Mouse (Mus musculus): ENCODE results near the gene Nrxn3.

The Nrxn3 gene

DNA sequence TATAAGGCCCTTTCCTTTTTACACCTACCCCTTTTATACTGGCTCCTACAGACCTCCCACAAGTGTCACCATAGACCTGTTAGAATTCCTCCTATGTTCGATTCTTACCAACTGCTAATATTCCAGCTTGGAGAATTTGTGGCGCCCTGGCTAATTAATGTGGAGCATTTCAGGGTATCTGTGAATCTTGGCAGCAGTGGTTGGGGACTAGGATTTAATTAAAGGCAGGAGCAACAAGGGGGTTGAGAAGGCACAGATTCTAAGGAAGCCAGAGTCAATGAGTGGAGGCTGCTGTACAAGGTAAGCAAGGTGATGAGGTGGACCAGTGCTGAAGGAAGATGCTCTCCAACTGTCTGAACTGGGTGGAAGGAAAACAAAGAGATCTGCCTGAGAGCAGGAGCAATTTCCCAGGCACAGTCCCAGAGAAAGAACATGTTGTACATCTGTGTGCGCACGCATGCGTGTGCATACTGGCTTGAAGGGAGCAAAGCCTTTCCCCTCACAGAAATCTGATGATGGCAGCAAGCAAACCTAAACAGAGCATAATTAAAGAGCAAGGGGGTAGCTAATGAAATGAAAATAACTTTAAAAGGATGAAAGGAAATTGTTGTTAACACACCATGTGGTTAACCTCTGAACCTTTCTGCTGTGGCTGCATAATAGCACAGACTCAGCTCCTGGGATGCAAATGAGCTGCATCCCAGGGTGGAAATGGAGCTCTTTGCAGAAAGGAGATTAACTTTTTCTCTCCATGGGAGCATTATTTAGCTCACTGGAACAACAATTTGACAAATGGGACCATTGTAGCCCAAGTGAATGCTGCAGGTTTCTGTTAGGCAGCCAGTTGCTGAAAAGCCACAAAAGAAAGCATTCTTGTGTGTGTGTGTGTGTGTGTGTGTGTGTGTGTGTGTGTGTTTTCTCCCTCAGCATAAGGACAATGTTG is 1409.5 kb downstream of the Nrxn3 start:
- no peak for DNase-seq (ENCODE audit: low spot score)

DNA sequence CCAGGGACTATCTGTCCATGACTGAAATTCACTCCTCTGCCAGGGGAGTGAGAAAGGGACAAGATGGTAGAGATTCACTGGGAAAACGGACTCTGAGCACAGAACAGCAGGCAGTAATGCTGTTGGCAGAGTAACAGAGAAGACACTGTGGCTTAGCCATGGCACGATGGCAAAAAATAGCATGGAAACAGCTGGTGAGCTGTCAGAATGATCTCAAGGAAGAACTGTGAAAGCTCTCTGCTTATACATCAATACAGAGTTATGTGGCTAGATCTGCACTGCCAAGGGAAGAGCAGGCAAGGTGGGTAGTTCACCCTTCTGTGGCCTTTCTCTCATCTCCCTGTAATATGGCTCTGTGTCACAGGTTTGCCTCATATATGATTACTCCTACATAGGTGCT is 1419.3 kb downstream of the Nrxn3 start:
- DNase-seq (ENCODE audit: low spot score) = no peak

DNA sequence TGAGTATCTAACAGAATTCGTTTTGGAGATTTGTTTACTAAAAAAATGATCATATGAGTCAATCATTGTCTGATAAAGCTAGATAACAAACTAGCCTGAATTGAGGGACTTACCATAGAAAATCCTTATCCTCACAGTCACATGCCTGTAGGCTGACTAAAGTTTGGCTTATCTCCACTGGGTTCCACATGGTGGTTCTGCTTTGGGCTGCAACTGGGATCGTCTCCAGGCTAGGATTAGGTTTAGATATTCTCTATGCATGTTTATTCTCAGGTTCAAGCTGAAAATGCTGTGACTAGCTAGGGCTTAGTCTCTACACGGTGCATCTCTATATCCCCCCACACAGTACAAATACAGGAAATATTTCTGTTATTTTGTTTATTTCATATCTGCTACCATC is 1421.6 kb downstream of the Nrxn3 start:
- no peak for DNase-seq (ENCODE audit: low spot score)

DNA sequence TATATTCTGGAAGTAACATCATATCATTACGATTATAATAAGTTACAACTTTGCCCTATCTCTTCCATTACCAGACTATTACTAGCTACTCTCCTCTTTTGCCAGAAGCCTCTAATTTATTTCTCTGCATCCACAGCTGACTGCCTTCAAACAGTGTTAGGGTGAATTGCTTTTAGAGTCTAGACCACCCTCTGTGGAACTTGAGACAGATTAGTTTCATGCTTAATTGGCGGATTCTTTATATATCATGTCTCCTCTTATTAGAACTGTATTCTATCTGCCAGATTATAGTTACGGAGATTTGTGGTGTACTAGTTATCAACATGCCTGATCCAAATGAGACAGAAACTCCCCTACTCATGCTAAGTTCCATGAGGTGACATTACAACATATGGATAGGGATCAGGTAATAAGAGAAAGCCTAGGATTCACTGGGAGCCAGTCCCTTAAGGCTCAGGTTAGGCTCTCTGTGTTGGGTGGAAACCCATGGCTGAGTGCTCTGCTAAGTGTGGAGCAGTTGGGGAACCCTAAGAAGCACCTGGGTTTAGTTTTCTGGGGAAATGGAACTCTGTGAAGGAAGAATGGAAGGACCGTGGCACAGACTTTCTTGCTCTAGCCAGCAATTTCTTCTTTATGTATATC is 1435.6 kb downstream of the Nrxn3 start:
- no peak for DNase-seq (ENCODE audit: low spot score)

DNA sequence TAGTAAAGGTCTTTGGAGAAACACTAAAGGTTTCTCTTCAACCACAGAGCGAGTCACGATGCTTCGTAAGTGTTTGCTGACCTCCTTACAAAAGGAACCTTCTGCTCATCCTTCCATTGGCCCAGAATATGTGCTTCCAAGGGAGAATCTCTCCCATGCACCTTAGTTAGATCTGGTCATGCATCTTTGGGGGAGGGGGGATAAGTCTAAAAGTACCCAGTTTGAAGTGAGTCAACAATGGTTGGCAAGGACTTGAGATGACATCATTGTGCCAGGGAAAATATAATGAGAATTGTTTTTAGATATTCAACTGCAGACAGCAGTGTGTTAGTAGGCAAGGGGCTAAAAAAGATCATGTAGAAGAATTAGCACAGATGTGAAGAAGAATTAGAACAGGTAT is 1437.2 kb downstream of the Nrxn3 start:
- DNase-seq (ENCODE audit: low spot score) = no peak

DNA sequence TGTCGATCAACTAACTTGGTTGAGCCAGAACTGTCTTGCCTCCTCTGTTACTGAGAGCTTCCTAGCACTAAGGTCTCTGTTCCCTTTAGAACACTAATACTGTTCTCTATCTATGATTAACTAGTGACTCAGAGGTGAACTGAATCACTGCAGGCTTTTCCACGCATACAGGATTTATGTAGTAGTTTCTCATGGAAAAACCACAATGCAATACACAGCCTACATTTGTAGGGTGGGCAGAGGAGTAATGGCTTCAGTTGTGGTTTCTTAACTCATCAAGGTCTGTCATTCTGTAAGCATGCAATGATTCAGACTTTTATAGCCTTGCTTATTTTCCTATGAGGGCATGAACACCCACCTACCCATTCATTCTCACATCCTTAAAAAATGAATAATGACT is 1443.4 kb downstream of the Nrxn3 start:
- DNase-seq (ENCODE audit: low spot score) = no peak

DNA sequence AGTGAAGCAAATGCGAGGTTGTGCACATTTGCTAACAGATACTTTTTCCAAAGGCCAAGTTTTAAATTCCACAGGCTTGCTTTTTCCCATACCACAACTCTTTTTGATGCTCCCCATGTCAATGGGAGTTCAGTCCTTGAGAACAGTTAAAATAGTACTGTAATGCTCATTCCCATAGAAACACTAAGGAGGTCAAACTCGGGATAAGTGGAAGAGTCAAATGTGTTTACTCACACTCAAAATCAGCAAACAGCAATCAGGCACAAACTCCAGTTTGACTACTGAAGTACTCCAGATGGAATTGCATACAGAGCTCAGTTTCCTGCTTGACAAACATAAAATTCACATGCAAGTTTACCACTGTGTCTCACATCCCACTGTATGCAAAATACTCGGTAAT is 1458.9 kb downstream of the Nrxn3 start:
- DNase-seq (ENCODE audit: low spot score) = no peak

DNA sequence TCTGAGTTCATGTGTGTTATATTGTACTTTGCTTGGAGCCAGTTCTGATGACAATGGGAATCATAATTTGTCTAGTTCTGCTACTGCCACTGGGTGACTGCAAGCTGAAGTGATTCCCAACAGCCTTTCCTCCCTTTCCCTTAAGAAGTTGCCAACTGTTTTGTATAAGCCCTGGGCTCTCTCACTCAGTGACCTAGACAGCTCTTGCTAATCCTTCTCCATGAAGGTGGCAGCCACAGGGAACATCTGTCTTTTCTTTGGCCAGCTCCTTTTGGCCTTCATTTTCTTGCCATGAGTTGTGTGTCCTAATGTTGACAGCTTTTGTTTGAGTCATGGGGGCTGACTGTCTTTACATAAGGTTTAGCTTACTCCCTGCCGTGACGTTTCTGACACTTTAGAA is 1460.3 kb downstream of the Nrxn3 start:
- no peak for DNase-seq (ENCODE audit: low spot score)

DNA sequence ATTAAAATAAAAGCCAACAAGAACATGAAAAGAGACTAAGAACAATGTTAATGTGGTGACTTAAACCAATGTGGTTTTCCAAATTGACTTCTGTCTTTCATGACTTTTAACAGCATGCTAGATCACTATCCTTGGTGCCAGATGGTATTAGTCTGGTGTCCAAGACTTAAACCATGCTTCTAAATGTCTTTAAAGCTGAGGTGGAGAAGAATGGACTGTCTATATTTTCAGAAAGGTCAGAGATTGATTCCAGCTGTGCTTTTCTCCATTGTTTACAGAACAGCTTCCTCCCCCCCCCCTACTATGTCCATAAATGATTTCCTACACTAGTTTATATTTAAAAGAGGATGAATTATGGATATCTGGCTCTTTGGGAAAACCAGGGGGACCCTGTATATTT is 1473.5 kb downstream of the Nrxn3 start:
- no peak for DNase-seq (ENCODE audit: low spot score)

DNA sequence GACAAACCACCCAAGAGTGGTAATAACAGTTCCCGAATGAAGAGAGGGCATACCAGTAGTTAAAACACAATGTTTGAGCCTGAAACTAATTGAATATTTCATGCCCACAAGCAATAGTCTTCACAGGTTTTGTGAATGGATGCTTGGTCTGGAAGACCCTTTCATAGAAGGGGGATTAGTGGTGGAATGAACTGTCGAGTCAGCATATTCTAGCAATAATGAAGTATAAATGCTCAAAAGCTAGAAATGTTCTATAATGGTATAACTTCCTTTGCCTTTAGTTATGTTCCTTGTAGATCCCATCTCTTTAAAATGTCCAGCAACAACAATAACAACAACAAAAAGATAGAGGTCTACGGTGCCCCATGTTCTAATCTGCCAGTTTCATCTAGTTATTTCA is 1475.3 kb downstream of the Nrxn3 start:
- no peak for DNase-seq (ENCODE audit: low spot score)

DNA sequence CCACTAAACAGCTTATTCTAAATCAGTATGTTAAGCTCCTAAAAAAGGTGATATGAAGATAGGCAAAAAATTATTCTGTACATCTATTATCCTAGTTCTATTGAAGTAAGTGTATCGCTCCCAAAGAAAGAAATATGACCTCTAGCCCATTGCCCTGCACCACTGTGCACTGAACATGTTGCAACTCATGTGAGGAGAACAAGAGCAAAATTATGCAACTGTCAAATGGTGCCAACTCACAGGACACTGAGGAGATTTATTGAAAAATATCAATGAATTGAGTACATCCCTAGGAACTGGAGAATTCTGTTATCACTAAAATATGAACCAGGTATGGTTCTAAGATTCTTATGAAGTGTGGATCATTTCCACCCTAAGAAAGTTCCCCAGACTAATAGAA is 1479.8 kb downstream of the Nrxn3 start:
- no peak for DNase-seq (ENCODE audit: low spot score)

DNA sequence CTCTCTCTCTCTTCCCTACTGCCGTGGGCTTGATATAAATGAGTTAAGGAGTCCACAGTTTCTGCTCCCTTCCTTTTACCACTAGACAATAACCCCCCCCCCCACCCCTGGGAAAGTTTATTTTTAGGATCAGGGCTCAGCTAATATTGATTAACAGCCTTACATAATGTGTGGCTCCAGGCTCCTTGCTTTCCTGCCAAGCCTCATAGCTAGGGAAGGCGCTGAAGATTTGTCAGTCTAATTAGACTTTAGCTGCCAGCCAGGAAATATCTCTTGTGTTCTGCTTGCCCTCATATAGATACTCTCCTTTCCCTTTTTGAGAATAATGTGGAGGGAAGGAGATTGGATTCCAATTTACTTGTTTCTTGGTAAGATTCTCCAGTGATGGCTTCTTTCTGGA is 1488.7 kb downstream of the Nrxn3 start:
- DNase-seq (ENCODE audit: low spot score) = no peak

DNA sequence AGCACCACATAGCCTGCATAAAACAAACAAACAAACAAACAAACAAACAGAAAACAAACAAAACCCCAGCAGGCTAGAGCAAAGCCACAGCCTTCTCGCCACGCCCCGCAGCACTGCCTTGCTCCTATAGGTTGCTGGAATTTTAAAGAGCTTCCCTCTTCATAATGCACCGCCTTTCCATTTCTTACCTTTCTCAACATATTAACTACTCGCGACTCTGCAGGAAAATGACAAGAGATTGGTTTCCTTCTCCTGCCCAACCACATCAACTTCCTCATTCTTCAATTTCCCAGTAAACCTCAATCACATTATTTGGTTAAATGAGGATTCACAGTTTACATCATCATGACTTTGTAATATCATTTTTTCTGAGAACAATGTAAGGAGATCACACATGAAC is 1494.4 kb downstream of the Nrxn3 start:
- DNase-seq (ENCODE audit: low spot score) = no peak

DNA sequence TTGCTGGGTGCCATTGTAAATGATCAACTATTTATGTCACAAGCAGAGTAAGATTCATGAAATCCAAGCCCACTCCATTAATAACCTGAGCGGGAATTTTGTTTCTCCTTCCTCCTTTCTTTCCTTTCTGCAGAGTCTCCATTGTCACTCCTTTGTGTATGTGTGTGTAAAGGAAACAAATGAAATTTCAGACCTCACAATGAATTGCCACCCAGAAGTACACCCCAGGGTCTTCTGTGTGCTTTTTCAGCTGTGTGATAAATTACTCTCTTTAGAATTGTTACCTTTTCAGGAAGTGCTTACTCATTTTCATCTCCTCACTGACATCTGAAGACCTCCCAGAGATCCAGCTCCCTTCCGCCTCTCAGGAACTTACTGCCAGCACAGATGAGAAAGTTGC is 1506.4 kb downstream of the Nrxn3 start:
- no peak for DNase-seq (ENCODE audit: low spot score)

DNA sequence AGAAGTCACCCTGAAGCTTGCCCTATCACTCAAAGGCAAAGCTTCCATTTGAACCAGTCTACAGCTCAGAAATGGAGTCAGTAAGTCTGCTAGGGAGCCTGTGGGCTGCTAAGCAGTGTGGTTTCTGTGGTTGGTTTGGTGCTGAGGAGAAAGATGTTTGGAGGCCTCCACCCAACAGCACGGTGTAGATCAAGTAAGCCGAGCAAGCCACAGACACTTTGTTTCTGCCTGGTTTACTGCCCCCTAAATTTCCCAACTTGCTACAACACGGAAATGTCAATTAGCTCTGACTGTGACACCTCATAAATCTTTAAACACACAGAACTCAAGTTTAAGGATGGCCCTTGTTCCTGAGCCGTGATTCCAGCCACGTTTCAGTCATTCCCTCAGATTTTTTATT is 1513.4 kb downstream of the Nrxn3 start:
- no peak for DNase-seq (ENCODE audit: low spot score)

DNA sequence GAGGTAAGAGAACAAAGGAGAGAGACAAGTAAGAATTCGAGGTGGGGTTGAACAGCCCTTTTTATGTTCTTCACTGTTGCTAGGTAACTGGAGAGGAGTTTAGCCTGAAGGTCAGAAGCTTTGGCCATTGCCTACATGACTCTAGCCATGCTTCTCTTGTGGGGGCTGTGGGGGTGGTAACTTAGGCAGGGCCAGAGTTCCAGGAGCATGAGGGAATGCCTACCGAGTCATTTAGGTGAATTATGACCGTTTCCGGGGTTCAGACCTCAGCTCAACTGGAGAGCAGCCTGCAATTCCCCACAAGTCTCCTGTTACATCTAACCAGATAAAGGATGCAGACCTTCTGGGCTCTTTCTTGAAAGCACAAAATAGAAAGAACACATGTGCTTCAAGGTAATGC is 1537.6 kb downstream of the Nrxn3 start:
- no peak for DNase-seq (ENCODE audit: low spot score)

DNA sequence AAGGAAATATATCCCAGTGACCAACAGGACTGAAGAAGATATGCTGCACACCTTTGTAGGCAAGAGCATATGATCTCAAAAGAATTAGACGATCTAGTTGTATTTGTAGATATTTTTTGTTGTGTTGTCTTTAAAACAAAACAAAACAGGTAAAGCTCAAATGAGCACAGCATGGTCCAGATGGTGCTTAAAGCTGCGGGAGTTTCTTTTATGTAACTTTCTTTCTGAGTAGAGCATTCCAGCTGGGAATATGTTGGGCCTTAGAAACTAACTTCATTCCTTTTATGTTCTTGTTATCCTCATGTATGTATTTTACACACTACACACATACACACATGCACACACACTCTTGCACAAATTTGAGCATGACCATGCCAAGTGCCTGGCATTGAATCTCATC is 1545.4 kb downstream of the Nrxn3 start:
- no peak for DNase-seq (ENCODE audit: low spot score)

DNA sequence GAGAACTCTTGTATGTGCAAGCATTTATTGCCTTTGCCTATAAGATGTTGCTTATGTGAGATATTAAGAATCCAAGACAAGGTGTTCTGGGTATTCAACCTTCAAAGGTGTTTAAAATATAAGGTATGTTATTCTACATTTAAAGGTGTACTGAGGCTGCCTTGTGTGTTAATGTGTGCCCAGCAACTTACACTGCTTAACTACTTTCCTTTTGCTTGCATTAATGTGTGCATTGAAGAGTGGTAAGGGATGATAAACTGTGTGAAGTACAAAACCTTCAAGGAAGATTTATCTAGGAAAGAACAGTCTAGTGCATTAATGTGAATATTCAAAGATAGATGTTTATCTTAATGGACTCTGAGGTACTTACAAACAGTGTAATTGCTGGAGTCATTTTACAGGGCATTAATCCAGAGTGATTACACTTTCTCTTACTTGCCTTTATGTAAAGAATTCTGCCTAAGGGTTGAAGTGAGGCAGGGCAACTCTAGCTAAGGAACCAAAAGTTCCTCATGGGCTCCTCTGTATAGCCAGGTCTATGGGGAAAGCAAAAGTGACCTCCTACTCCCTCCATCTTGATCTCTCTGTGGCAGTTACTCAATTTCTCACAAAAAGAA is 1548.2 kb downstream of the Nrxn3 start:
- DNase-seq (ENCODE audit: low spot score) = no peak

DNA sequence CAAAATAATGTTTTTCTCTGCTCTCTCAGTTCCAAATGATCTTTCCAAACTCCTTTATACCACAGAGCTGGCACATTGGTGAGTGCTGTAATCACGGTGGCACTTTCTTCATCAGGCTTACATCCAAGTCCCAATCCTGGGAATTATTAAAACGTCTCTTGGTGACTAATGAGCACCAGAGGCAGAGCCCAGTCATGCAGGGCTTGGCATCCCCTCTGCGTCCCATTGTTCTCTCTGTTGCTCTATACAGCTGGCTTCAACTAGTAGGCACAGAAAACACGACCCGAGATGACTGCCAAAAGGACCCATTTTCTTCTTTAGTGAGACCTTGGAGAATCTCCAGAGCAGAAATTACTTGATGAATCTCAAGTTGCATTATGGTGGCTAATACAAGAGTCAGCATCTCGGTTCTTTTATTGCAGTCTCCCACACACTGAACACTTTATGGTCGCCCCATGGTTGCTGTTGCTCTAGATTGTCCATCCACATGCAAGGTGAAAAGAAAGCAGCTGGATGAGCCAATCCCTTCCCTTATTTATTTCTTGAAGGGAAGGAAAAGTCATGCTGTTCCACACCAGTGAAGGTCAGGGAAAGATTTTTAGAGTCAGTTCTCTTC is 1552.1 kb downstream of the Nrxn3 start:
- DNase-seq (ENCODE audit: low spot score) = no peak

DNA sequence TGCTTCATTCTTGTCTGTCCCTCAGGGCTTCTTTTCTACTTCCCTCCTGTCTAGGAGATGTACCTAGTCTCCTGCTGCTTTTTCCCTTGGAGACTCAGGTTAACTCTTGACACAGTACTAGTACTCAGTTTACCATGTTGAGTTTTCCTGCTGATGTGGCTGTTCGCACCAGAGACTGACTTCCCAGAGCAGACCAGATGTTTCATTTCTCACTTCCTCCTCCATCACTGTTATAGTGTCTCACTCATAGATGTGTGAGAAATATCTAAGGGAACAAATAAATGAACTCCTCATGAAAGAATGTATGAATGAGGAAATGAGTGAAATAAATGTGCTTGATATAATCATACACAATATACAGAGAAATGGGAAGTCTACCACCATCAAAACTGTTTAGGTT is 1558.6 kb downstream of the Nrxn3 start:
- no peak for DNase-seq (ENCODE audit: low spot score)

DNA sequence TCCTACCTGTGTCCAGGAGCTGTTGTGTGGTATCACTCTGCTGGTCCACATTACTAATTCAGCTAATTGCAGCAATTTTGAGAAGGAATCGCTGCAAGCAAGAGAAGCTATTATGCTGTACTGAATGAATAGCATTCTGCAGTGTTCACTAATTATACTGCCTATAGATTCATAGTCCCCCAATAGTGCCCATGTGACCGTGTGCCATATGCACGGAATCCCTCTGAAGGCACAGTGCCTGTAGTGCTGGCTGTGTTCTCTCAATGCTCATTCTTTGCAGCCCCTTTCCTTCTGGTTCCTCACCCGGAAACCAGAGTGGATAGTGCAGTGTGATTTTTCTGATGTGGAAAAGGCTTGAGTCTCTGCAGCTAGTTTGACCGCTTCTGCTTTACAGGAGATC is 1560.3 kb downstream of the Nrxn3 start:
- no peak for DNase-seq (ENCODE audit: low spot score)

DNA sequence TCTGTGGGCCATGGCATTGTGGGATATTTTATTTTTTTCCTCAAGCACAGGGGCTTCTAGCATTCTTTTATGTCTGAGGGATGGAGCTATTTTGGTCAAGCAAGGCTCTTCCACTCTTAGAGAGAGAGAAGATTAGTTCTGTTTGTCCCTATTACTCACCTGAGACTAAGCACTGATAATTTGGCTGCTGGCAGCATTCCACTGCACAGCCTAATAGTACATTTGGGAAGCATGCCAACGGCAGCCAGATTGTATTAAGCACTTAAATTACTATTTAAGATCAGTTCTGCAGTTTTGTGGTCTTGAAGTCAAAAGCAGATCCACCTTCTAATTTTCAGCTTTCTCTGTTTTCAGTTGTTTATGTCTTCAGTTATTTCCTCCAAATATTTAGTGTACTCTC is 1580.0 kb downstream of the Nrxn3 start:
- DNase-seq (ENCODE audit: low spot score) = no peak

DNA sequence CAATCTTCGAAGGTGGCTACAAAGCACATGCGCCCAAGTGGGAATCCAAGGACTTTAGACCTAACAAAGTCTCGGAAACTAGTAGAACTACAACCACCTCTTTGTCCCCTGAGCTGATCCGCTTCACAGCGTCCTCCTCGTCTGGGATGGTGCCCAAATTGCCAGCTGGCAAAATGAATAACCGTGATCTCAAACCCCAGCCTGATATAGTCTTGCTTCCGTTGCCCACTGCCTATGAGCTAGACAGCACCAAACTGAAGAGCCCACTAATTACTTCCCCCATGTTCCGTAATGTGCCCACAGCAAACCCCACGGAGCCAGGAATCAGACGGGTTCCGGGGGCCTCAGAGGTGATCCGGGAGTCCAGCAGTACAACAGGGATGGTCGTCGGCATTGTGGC is 1609.1 kb downstream of the Nrxn3 start:
- DNase-seq (ENCODE audit: low spot score) = no peak
